Mouse (Mus musculus): ENCODE measurements around the gene Il20rb.

- TF ChIP-seq CTCF (IDR thresholded peaks at IDR 0.05; ENCODE audit: low read depth, low read length) (no peak), POLR2A (IDR thresholded peaks at IDR 0.05; ENCODE audit: extremely low read depth, insufficient read depth, low read length) (no peak)
Measured at GRCm38 (mm10) chr9:100469681-100470080, 16.9 kb downstream of the Il20rb start.
